Mouse (Mus musculus): ENCODE measurements at regions not wholly inside any gene's neighbourhood (a gene's known extent, or its start where the extent isn't known, plus 50 kb on each side); places are given as distances from the start of the nearest gene placed in this dataset.

GRCm38 (mm10) chr12:32489415-32490139 lies 111.1 kb downstream of the Ccdc71l start:
- DNase-seq (ENCODE audit: low spot score): no peak

DNA sequence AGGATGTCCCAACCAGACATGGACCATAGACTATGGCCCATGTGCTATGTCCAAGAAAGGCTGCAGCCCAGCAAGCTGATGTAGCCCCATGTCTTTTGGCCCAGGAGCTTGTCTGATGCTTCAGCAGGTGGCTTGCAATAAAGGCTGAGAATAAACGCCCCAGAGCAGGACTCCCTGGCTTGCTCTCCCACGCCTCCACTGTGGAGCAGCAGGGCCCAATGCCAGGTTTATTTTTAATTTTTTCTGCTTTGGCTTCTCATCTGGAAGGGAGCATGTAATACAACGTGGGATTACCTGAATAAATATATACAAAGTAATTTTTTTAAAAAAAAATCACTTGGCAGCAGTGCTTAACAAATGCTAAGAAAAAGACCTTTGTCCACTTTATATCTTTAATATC lies 125.7 kb downstream of the Ccdc71l start:
- no peak for DNase-seq (ENCODE audit: low spot score)

DNA sequence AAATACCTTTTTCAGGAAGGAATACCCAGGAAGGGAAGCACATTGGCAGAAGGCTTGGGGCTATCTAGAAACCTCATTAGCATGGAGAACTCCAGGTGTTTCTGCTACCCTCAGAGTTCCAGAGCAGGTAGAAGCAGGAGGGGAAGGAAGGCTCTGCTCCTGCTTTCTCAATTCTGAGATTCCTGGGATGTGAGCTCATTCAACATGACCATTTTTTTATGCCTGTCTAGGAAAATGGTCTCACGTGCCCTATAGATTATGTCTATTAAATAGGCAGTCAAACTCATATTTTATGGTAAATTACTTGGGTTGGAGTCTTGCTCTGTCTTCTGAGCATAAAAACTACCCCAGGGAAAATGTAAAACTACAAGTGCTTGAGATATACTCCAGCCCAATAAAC lies 130.2 kb downstream of the Ccdc71l start:
- no peak for DNase-seq (ENCODE audit: low spot score)

DNA sequence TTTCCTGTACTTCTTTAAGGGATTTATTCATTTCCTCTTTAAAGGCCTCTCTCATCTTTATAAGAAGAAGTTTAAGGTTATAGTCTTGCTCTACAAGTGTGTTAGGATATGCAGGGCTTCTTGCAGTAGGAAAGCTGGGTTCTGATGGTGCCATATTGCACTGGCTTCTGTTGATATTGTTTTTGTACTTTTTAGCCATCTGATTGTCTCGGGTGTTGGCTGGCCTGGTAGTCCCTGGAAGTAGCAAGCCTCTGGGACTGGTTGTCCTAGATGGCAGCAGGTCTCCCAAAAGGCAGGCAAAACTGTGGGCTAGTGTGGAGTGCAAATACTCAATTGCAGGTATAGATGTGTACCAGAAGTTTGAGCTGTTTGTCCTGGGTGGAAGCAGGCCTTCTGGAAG lies 147.1 kb downstream of the Ccdc71l start:
- DNase-seq (ENCODE audit: low spot score): no peak

GRCm38 (mm10) chr12:32531216-32531615 lies 152.7 kb downstream of the Ccdc71l start:
- DNase-seq (ENCODE audit: low spot score): no peak

- no peak for DNase-seq (ENCODE audit: low spot score)
These were observed 155.1 kb downstream of the Ccdc71l start for GRCm38 (mm10) chr12:32533641-32534040.

DNA sequence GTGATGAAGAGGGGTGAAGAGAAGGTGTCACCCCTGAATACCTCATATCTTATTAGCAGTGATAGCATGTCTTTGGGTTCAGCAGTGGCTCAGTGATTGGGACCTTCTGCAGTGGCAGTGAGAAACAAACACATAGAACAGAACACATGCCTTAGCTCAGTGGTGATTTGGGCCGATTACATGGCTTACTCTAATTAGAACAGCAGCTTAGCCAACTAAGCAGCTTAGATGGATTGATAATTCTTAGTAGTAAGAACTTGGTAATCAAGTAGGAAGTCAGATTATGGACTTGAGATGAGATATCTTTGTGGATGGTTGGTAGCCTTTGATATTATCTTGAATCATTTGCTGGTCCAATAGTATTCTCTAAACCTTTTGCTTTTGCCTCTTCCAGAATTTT lies 167.0 kb downstream of the Ccdc71l start:
- no peak for DNase-seq (ENCODE audit: low spot score)

GRCm38 (mm10) chr12:32546356-32546755 lies 167.9 kb downstream of the Ccdc71l start:
- no peak for DNase-seq (ENCODE audit: low spot score)

DNA sequence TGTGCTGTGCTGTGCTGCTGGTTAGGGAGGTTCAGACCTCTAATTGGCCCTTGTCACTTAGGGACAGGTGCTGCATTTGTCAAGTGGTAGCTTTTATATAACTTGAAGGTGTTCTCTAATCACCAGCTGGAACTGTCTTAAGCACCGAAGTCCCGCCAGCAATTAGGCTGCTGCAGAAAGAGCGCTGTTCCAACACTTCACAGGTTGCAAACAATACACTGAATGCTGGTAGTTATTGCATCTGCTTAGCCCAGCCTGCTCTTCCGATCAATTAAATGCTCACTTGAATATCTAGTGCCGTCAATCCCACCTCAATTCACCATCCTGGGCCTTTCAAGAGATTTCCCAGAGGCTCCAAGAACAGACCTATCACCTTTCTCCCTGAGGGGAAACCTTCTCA lies 175.3 kb downstream of the Ccdc71l start:
- no peak for DNase-seq (ENCODE audit: low spot score)

- no peak for DNase-seq (ENCODE audit: low spot score)
These were observed 189.3 kb downstream of the Ccdc71l start for GRCm38 (mm10) chr12:32567777-32568176.

DNA sequence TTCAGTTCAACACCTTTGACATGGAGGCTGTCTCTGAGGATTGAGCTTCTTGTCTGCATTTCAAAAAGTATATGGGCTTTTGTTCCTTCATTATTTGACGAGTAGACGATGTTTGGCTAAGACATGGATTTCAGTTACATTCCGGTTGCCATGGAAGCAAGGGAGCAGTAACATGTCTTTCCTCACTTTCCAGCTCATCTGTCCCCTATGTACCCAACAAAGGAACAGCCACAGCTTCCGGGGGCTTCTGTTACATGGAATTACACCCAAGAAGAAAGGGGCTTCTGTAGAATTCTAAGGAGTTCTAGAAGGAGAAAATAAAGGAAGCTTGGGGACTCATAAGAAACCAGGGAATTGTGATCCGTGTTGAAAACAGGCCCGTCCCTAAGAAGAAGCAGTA lies 202.8 kb downstream of the Ccdc71l start:
- no peak for DNase-seq (ENCODE audit: low spot score)

- no peak for DNase-seq (ENCODE audit: low spot score)
These were observed 217.1 kb upstream of the Nampt start for GRCm38 (mm10) chr12:32602131-32602815.

DNA sequence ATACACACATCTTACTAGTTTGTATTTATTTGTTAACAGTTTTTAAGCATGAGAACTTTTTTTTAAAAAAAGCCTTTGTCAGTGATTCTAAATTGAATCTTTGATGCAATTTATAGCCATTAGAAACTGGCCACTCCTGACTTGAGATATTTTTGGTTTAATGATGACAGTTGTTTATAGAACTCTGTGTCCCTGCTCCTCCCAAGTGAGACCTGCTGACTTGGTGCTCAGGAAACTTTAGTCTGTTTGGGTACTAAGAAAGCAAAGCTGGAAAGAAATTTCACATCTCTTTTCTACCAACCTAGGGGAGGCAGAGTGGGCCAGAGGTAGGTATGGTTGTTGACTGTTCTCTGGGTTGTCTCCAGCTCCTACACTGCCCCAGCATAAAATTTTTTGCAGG lies 214.0 kb upstream of the Nampt start:
- no peak for DNase-seq (ENCODE audit: low spot score)

GRCm38 (mm10) chr12:32615000-32615399 lies 204.3 kb upstream of the Nampt start:
- no peak for DNase-seq (ENCODE audit: low spot score)

- DNase-seq (ENCODE audit: low spot score): peak; percentile 54
These were observed 203.3 kb upstream of the Nampt start for GRCm38 (mm10) chr12:32616086-32616485.

DNA sequence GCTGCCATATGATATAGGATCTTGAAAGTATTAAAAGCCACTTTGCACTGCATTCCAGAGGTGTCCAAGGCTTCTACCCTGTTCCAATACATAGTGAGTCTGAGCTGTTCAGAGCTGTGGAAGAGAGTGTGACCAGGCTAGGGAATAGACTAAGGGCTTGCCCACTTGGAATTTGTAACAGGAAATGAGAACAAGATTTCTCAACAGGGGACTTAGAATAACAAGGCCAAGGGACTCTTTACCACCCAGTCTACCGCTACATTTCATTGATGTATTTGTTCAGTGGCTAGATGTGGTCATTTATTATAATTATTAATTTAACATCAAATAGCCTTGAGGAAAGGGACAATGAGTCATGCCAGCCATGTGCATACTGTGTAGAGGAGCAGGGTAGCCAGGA lies 202.3 kb upstream of the Nampt start:
- DNase-seq (ENCODE audit: low spot score): no peak

- DNase-seq (ENCODE audit: low spot score): no peak
These were observed 199.5 kb upstream of the Nampt start for GRCm38 (mm10) chr12:32619830-32620229.

DNA sequence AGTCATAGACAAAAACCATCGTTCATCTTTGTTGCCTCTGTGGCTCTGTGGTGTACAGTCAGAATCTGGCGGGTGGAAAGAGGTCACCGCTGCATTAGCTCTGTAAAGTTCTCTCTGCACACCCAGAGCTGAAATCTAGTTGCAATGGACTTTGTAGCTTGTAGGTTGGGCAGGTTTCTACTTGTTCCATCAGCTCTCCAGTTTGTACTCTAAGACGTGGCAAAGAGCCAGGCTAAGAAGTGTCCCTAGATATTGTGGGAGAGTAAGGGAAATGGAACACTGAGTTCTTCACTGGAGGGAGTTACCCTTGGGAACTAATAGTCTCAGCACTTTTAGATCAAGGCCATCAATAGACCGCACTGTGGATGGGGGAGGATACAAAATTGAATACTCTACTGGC lies 197.6 kb upstream of the Nampt start:
- peak; percentile 54 for DNase-seq (ENCODE audit: low spot score)

DNA sequence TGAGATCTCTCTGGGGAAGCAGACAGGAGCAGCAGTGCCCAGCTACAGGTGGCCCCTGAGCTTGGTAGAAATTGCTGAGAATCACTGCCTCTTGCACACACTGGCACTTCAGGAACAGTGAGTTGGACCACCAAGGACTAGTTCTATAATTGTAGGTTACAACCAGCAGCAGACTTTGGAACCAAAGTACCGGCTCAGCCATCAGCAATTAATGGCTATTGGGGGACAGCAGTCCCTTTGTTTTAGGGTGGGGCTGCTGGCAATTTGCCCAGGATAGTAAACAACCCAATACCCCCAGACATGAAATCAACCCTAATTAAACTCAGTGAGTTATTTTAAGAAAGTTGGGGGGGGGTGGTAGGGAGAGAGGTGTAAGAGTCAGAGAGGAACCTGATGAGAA lies 190.8 kb upstream of the Nampt start:
- no peak for DNase-seq (ENCODE audit: low spot score)

GRCm38 (mm10) chr12:32632935-32633334 lies 186.4 kb upstream of the Nampt start:
- DNase-seq (ENCODE audit: low spot score): peak; percentile 55

DNA sequence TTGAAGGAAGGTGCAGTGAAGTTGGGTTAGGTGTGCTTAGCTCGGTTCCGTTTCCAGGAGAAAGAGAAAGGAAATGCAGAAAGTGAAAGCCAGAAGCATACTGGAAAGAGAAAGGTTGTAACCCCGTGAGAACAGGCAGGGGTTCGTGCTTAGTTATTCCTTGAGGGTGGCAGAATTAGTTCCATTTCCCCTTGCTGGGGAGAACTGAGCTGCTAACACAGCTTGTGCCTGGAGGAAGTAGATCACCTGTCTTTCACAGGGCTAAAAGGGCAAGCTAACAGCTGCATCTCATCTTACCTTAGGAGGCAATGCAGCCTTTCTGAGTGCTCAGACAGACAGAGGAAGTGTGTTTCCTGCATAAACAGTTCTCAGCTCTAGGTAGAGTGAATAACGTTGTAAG lies 184.3 kb upstream of the Nampt start:
- no peak for DNase-seq (ENCODE audit: low spot score)

GRCm38 (mm10) chr12:32637400-32638100 lies 181.8 kb upstream of the Nampt start:
- DNase-seq (ENCODE audit: low spot score): no peak

DNA sequence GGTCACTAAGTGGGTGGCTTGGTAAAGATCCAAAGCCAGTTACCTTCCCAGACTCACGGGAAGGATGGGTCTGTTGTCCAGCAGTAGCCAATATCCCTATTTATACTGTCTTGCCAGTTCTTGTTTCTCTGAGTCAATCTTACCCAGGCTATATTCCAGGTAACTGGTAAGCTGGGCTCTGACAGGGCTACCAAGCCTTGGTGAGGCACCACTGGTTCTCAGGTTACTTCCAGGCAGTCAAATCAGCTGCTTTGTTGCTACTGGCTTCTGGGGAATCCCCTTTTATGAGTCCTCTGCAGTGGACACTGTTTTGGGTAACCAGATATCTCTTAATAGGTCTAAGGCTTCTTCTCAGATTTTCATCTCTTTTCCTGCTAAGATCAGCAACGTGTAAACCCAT lies 178.8 kb upstream of the Nampt start:
- DNase-seq (ENCODE audit: low spot score): no peak

All from testis, postnatal 10 days (tissue).